Mouse (Mus musculus) heart, postnatal 0 days (tissue): Measurements from ENCODE around the gene 2410004P03Rik. TPM values are rescaled to one million over a fixed set of nuclear protein-coding genes. Genes with fewer than 3 reads are reported as not detected.
A peak's percentile ranks its signal among the peaks of the same experiment; 100 is the strongest.

ENCODE experiments used
- ATAC-seq: fragments of 200-750 bp; cut with Nextera tagmentation; 2 replicates; pipeline ENCODE4 v1.8.0; 2017; ENCODE audit warnings: low read depth, moderate number of reproducible peaks, moderate library complexity; ENCODE audit not compliant: insufficient read depth
- DNase-seq: peaks from one replicate; pipeline ENCODE4 v3.0.0-alpha.2; 2016; ENCODE audit warnings: low spot score
- H3K27ac ChIP-seq: fragments of 300-500 bp; sonication (generic); 2 replicates; pipeline ENCODE4 v1.5.1; 2014; ENCODE audit warnings: low read depth, mild to moderate bottlenecking
- H3K27me3 ChIP-seq: fragments of 300-500 bp; sonication (generic); 2 replicates; pipeline ENCODE4 v1.6.1; 2014; ENCODE audit warnings: low read length, mixed read lengths; ENCODE audit not compliant: control insufficient read depth, insufficient read depth
- H3K36me3 ChIP-seq: fragments of 300-500 bp; sonication (generic); replicated peaks from 2 replicates; pipeline ENCODE4 v1.6.1; 2014; ENCODE audit warnings: low read length, mixed read lengths; ENCODE audit not compliant: control insufficient read depth, insufficient read depth
- H3K4me1 ChIP-seq: fragments of 300-500 bp; sonication (generic); 2 replicates; pipeline ENCODE4 v1.6.1; 2014; ENCODE audit warnings: antibody characterized with exemption; ENCODE audit not compliant: control insufficient read depth, insufficient read depth
- H3K4me2 ChIP-seq: fragments of 300-500 bp; sonication (generic); 2 replicates; pipeline ENCODE4 v1.6.1; 2014; ENCODE audit warnings: low read depth, mild to moderate bottlenecking, low read length, moderate library complexity
- H3K4me3 ChIP-seq: fragments of 300-500 bp; sonication (generic); 2 replicates; pipeline ENCODE4 v1.5.1; 2014; ENCODE audit warnings: low read depth, low read length
- H3K9ac ChIP-seq: fragments of 300-500 bp; sonication (generic); replicated peaks from 2 replicates; pipeline ENCODE4 v1.6.1; 2014; ENCODE audit warnings: low read depth, low read length, mixed read lengths
- H3K9me3 ChIP-seq: fragments of 300-500 bp; sonication (generic); replicated peaks from 2 replicates; pipeline ENCODE4 v1.6.1; 2016; ENCODE audit warnings: low read length; ENCODE audit not compliant: control insufficient read depth
- CTCF ChIP-seq: IDR thresholded peaks from 2 replicates; pipeline ENCODE4 v1.5.1; 2016; ENCODE audit warnings: antibody characterized with exemption, control low read depth, low read depth
- EP300 ChIP-seq: IDR thresholded peaks from 2 replicates; pipeline ENCODE4 v1.6.1; 2016; ENCODE audit warnings: antibody characterized with exemption, low read depth
- WGBS: fragments of 180-500 bp; shearing (Covaris S2); extraction: QIAGEN DNeasy Blood & Tissue Kit; methylation state at CpG from one replicate; pipeline ENCODE4 v1.1.7; 2014; 5-methylcytosine and 5-hydroxymethylcytosine counted together
- polyA plus RNA-seq: library from polyadenylated mRNA; unstranded; fragments of >200 nt; fragmentation: Nextera tagmentation; extraction: Ambion mirVana; gene quantifications from 2 replicates; pipeline ENCODE4 v1.2.1, GENCODE M21; 2015
- total RNA-seq: library from RNA; depleted of rRNA; stranded (reverse); fragments of >200 nt; gene quantifications from 2 replicates; pipeline ENCODE4 v1.2.3, GENCODE M21; 2014; ENCODE audit warnings: low replicate concordance

2410004P03Rik gene
- total and polyA plus RNA-seq, 2 experiments from 2014 or later, result 0.20 TPM; not detected in 1

DNA sequence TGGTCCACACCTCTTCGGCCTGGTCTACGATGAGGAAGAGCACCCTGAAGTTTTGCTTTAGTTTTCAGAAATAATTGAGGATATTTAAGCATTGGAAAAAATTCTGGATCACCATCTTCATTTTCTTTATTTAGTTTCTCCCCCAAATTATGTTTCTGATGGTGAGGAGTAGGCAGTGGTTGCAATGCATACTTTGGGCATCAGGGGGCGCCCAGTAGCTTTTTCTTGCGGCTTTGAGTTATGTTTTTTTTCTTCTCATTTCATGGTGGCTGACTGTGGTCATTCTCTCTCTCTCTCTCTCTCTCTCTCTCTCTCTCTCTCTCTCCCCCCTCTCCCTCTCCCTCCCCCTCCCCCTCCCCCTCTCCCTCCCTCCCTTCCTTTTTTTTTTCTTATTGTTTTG, 6.9 kb upstream of the 2410004P03Rik start:
- DNase-seq (no peak), ATAC-seq (no peak)
- WGBS, result 32% methylated on average over 4 of the region's 4 CpGs
- no peak overlapping the region for H3K9ac ChIP-seq
- no peaks in the 10 kb centered on the region for H3K9me3 ChIP-seq
- H3K36me3 ChIP-seq, result no peaks in the 10 kb centered on the region
- H3K27me3 ChIP-seq, result no peaks in the 10 kb centered on the region
- H3K4me3 ChIP-seq, result no peak overlapping the region
- H3K4me2 ChIP-seq, result no peak overlapping the region
- no peak overlapping the region for H3K27ac ChIP-seq
- H3K4me1 ChIP-seq, result no peaks in the 10 kb centered on the region
- TF ChIP-seq EP300, result no peak
- TF ChIP-seq CTCF, result peak; percentile 56

DNA sequence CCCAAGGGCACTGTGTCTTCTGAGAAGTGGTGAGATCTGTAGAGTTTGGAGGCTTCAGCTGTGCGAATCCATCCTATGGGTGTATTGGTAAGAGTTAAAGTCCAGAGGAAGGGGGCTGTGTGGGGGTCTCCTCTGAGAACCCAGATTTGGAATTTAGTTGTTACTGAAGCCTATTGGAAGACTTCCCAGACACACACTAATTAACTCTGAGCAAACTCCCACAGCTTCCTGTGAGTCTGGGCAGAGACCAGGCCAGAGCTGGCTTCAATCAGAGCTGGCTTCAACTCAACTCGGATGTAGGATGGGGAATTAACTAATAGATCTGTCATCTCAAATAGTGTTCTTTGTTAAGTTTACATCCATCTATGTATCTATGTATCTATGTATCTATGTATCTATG, 4.2 kb upstream of the 2410004P03Rik start:
- no peaks in the 10 kb centered on the region for H3K4me1 ChIP-seq
- H3K9ac ChIP-seq, result no peak overlapping the region
- H3K27ac ChIP-seq, result no peak overlapping the region
- H3K4me3 ChIP-seq, result no peak overlapping the region
- WGBS, result 58% methylated on average over 2 of the region's 2 CpGs
- H3K4me2 ChIP-seq, result no peak overlapping the region
- TF ChIP-seq CTCF (no peak), EP300 (no peak)
- H3K9me3 ChIP-seq, result no peaks in the 10 kb centered on the region
- DNase-seq, result no peak
- no peaks in the 10 kb centered on the region for H3K36me3 ChIP-seq
- no peak for ATAC-seq
- no peaks in the 10 kb centered on the region for H3K27me3 ChIP-seq

DNA sequence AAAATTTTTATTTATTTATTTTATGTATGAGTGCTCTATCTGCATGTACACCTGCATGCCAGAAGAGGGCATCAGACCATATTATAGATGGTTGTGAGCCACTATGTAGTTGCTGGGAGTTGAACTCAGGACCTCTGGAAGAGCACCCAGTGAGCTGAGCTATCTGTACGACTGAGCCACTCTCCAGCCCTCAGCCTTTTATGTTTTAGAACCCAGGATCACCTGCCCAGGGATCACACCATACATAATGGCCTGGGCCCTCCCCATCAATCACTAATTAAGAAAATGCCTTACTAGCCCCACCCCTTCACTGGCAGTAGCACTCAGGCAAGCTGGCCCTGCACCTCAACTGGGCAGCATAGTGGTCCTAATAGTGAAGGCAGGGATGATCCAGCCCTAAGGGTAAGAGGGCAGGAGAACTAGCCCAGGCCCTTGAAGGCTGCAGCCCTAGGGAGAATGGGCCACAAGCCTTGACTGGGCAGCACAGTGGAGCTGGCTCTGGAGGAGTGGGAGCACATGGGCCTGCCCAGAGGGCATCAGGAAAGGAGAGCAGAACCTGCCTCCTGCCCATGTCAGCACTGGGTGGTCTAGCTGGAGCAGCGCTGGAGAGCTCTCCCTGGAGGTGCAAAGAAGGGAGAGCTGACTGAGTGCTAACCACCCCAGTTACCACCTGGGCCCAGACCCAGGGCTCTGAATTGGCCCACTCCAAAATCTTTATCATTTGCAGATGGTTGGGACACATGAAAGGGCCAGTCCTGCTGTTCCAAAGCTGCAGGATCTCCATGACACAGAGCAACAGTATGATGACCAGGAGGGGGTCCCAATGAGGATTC, 756 bp upstream of the 2410004P03Rik start:
- ATAC-seq, result no peak
- 68% methylated on average over 2 of the region's 2 CpGs for WGBS
- TF ChIP-seq EP300 (no peak), CTCF (no peak)
- DNase-seq, result no peak
- no peaks in the 10 kb centered on the region for H3K4me1 ChIP-seq
- no peak overlapping the region for H3K4me2 ChIP-seq
- no peaks in the 10 kb centered on the region for H3K36me3 ChIP-seq
- no peak overlapping the region for H3K9ac ChIP-seq
- H3K4me3 ChIP-seq, result no peak overlapping the region
- no peaks in the 10 kb centered on the region for H3K27me3 ChIP-seq
- H3K27ac ChIP-seq, result no peak overlapping the region
- H3K9me3 ChIP-seq, result no peaks in the 10 kb centered on the region; the same call in 1 of the 2 replicates

DNA sequence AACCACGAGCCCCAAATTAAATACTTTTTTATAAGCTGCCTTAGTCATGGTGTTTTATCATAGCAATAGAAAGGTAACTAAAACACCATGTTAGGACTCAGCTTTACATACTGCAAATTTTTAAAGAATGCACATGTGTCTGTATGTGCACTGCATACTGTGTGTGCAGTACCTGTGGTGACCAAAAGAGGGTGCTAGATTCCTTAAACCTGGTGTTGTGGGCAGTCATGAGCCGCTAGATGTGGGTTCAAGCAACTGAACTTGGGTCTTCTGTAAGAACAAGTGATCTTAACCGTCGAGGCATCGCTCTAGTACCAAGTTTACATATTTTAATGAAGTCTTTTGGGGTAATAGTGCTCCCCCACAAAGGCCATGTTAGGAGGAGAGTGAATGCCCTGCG, 2.1 kb downstream of the 2410004P03Rik start:
- Histone ChIP-seq H3K4me1 (no peaks in the 10 kb centered on the region), H3K27me3 (no peaks in the 10 kb centered on the region), H3K4me3 (no peak overlapping the region), H3K4me2 (no peak overlapping the region), H3K9me3 (no peaks in the 10 kb centered on the region; the same call in 1 of the 2 replicates), H3K36me3 (no peaks in the 10 kb centered on the region), H3K27ac (no peak overlapping the region), H3K9ac (no peak overlapping the region)
- DNase-seq (no peak), ATAC-seq (no peak)
- TF ChIP-seq EP300 (no peak), CTCF (no peak)
- WGBS, result 94% methylated on average over 6 of the region's 6 CpGs

DNA sequence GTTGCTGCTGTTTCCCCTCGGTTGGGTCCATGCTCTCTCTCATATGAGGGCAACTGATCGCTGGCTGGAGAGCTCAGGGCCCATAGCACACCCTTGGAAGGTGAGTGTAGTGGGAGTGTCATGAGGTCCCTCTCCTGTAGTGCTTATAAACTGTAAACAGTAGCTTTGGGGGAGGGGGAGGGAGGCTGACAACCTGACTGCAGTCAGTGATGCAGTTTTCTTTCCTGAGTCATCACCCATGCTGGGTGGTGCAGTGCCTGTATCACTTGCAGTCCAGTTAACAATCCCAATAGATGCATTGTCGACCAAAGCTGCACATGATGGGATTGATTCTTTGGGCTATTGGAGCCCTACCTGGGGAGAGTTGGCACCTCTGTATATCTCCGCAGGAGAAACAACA, 10.3 kb downstream of the 2410004P03Rik start:
- Histone ChIP-seq H3K27ac (no peak overlapping the region), H3K27me3 (no peaks in the 10 kb centered on the region), H3K4me3 (no peak overlapping the region), H3K36me3 (0 out of 2 replicates have a peak, but pooled peaks cover 2% of the 10 kb centered on the region), H3K9me3 (no peaks in the 10 kb centered on the region), H3K4me2 (no peak overlapping the region), H3K9ac (no peak overlapping the region), H3K4me1 (peaks cover 3% of the 10 kb centered on the region; the same call in 1 of the 2 replicates)
- WGBS, result 63% methylated on average over 4 of the region's 4 CpGs
- no peak for TF ChIP-seq EP300
- TF ChIP-seq CTCF, result no peak
- no peak for DNase-seq
- no peak for ATAC-seq

DNA sequence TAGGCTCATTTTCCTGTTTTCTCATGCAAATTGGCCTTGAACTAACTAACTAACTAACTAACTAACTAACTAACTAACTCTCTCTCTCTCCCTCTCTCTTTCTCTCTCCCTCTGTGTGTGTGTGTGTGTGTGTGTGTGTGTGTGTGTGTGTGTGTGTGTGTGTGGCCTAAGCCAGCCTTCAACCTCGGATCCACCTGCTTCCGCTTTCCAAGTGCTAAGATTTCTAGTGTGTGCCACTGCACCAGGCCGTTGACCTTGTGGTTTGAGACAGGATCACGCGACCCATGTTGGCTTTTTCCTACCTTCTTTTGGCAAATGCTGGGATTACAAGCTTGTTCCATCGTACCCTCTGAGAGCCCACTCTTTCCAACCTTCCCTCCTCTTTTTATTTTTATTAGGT, 10.9 kb downstream of the 2410004P03Rik start:
- WGBS, result 59% methylated on average over 6 of the region's 6 CpGs
- H3K27ac ChIP-seq, result no peak overlapping the region
- H3K4me3 ChIP-seq, result no peak overlapping the region
- no peak overlapping the region for H3K9ac ChIP-seq
- H3K4me2 ChIP-seq, result no peak overlapping the region; the same call in 1 of the 2 replicates
- no peak for TF ChIP-seq EP300
- no peak for TF ChIP-seq CTCF
- no peak for DNase-seq
- 0 out of 2 replicates have a peak, but pooled peaks cover 6% of the 10 kb centered on the region for H3K36me3 ChIP-seq
- peaks cover 3% of the 10 kb centered on the region; the same call in 1 of the 2 replicates for H3K4me1 ChIP-seq
- no peak for ATAC-seq
- no peaks in the 10 kb centered on the region for H3K9me3 ChIP-seq
- H3K27me3 ChIP-seq, result no peaks in the 10 kb centered on the region
